Mouse (Mus musculus) lung, adult 2 months (tissue): Measurements from ENCODE around the gene Fam117b. TPM values are rescaled to one million over a fixed set of nuclear protein-coding genes. Genes with fewer than 3 reads are reported as not detected.
A peak's percentile ranks its signal among the peaks of the same experiment; 100 is the strongest.

Source experiments
- DNase-seq: peaks from one replicate; pipeline ENCODE4 v3.0.0; 2022
- H3K4me1 ChIP-seq: fragments of 200-500 bp; 2 replicates; pipeline ENCODE4 v1.6.1; 2011; ENCODE audit warnings: low read length; ENCODE audit not compliant: control insufficient read depth, insufficient read depth
- H3K4me3 ChIP-seq: fragments of 200-500 bp; replicated peaks from 2 replicates; pipeline ENCODE3; 2011; ENCODE audit warnings: low read depth, mild to moderate bottlenecking, control low read depth, low read length; ENCODE audit errors: extremely low read depth
- CTCF ChIP-seq: fragments of 200-500 bp; IDR thresholded peaks from 2 replicates; pipeline ENCODE4 v1.5.1; 2011; ENCODE audit warnings: mild to moderate bottlenecking, low read length, control low read depth; ENCODE audit not compliant: insufficient read depth
- POLR2A ChIP-seq: fragments of 200-500 bp; IDR thresholded peaks from 2 replicates; pipeline ENCODE4 v1.6.1; 2011; ENCODE audit warnings: low read depth, mild to moderate bottlenecking, control low read depth, low read length, borderline replicate concordance; ENCODE audit errors: extremely low read depth
- WGBS: fragments of 180-500 bp; shearing (Covaris S2); methylation state at CpG from one replicate; pipeline ENCODE4 v1.1.7; 2018; 5-methylcytosine and 5-hydroxymethylcytosine counted together
- polyA plus RNA-seq: library from polyadenylated mRNA; depleted of rRNA; stranded (reverse); fragments of >200 nt; gene quantifications from 2 replicates; pipeline ENCODE4 v1.2.3, GENCODE M21; 2012; rRNA removed

The Fam117b gene
- 18.8 and 28.6 TPM in 2 replicates for polyA plus RNA-seq

DNA sequence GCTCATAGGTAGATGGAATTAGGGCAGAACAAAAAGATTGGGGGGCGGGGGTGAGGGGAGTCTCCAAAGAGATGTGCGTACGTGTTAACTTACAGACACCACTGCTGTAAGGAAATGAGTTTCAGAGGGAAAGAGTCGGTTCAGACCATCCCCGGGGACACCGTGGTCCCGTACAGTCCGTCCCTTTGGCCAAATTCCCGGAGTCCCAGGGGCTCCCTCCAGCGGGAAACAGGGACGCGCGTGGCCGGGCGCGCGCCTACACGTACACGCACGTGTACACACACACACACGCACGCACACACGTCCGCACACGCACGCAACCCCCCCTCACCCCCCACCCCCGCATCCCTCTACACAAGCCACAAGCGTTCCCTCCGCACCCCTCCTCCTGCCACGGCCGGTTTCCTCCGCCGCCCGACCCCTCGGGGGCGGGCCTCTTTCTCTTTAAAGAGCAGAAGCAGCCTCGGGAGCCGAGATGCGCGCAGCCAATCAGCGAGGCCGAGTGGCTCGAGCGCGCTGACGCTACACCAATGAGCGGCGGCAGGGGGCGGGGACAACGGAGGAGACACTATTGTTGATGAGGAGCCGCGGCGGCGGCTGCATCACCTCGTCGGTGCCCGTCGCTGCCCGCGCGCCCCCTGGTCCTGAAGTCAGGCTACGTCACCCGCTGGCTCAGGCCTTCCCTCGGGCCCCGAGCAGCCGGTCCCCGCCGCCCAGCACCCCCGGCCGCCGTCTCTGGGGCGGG is at the start of gene Fam117b:
Gene Fam117b (plus strand): TSS at position 594 of the 745 bp plus-strand sequence.
- TF ChIP-seq CTCF = no peak
- peak; percentile 84 for TF ChIP-seq POLR2A
- peak; percentile 94 for DNase-seq
- H3K4me1 ChIP-seq = peaks cover 24% of the 10 kb centered on the region
- H3K4me3 ChIP-seq = peak within 1 kb of the TSS; percentile 83
- WGBS = under 1% methylated on average over 72 of the region's 72 CpGs

DNA sequence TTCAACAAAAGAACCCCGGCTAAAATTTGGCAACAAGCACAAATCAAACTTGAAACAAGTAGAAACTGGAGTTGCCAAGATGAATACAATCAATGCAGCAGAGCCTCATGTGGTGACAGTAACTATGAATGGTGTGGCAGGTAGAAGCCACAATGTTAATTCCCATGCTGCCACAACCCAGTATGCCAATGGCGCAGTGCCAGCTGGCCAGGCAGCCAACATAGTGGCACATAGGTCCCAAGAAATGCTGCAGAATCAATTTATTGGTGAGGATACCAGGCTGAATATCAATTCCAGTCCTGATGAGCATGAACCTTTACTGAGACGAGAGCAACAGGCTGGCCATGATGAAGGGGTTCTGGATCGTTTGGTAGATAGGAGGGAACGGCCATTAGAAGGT is 44.8 kb upstream of the Fam117b start:
- no peak for DNase-seq
- Histone ChIP-seq H3K4me3 (no peak overlapping the region), H3K4me1 (no peaks in the 10 kb centered on the region; the same call in 1 of the 2 replicates)
- 92% methylated on average over 5 of the region's 5 CpGs for WGBS
- TF ChIP-seq POLR2A (no peak), CTCF (no peak)

- Histone ChIP-seq H3K4me1 (no peaks in the 10 kb centered on the region; the same call in 1 of the 2 replicates), H3K4me3 (no peak overlapping the region)
- 80% methylated on average over 3 of the region's 3 CpGs for WGBS
- DNase-seq = no peak
- TF ChIP-seq POLR2A (no peak), CTCF (no peak)
Measured at GRCm38 (mm10) chr1:59874023-59874422, 38.8 kb upstream of the Fam117b start.

GRCm38 (mm10) chr1:59878098-59878497 is 34.7 kb upstream of the Fam117b start:
- H3K4me1 ChIP-seq = peaks cover 3% of the 10 kb centered on the region
- TF ChIP-seq CTCF (no peak), POLR2A (no peak)
- 82% methylated on average over 7 of the region's 7 CpGs for whole genome bisulfite sequencing
- DNase-seq = no peak
- no peak overlapping the region for H3K4me3 ChIP-seq

GRCm38 (mm10) chr1:59883349-59884134 is 29.3 kb upstream of the Fam117b start:
- peak; percentile 78 for DNase-seq
- TF ChIP-seq POLR2A (no peak), CTCF (peak; percentile 95)
- 34% methylated on average over 3 of the region's 3 CpGs for WGBS
- Histone ChIP-seq H3K4me1 (peaks cover 8% of the 10 kb centered on the region), H3K4me3 (no peak overlapping the region)

DNA sequence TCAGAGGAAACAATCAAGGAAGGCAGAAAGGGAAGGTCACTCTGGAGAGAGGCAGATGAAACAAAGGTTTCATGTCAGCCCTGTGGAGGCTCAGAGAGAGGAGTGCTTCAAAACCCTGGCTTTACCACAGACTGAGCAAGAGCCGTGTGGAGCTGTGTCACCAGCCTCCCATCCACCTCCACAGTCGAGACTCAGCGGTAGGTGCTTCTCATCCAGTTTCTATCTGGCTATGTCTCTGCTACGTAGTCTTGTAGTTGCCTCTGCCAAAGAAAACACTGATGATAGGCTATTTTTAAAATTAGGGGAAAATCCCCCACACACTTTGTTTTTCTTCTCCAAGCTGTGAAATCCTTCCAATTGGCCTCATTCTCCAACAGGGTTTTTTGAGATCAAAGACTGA is 25.9 kb upstream of the Fam117b start:
- TF ChIP-seq CTCF (no peak), POLR2A (no peak)
- no peak overlapping the region for H3K4me3 ChIP-seq
- peaks cover 8% of the 10 kb centered on the region for H3K4me1 ChIP-seq
- 35% methylated on average over 4 of the region's 4 CpGs for WGBS
- no peak for DNase-seq

DNA sequence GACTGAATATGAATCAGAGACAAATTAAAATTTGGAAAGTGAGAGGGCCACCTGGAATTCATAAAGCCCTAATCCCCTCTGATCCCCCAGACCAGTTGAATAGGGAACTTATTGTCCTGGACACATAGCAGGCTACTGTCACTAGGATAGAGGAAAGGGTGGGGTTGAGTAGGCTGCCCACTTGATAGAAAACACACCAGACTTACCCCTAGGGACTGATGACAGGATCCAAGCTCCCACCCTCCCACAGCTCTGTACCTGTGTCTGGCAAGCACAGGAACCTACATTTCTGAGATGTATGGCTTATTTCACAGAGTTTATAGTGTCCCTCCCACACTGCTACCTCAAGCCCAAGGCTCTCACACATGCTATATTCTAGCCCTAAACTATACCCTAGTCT is 24.8 kb upstream of the Fam117b start:
- TF ChIP-seq CTCF = no peak
- no peak for TF ChIP-seq POLR2A
- peaks cover 6% of the 10 kb centered on the region for H3K4me1 ChIP-seq
- DNase-seq = no peak
- H3K4me3 ChIP-seq = no peak overlapping the region

DNA sequence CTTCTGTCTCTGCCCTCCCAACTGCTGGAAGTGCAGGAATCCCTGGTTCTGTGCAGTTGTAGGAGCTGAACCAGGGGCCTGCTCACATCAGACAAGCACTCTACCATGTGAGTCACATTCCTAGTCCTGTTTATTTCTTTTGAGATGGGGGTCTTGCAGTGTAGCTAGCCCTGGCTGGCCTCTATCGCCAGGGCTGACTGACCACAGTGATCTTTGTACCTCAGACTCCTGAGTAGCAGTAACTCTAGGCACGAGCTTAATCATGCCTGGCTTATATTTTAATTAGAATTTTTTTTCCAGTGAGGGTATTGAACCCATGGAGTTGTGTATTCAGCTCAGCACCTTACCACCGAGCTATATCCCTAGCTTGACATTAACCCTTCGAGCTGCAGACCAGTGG is 21.6 kb upstream of the Fam117b start:
- no peak for DNase-seq
- peaks cover 6% of the 10 kb centered on the region for H3K4me1 ChIP-seq
- WGBS = 76% methylated on average over 4 of the region's 4 CpGs
- TF ChIP-seq POLR2A = no peak
- no peak for TF ChIP-seq CTCF
- H3K4me3 ChIP-seq = no peak overlapping the region

- H3K4me3 ChIP-seq = no peak overlapping the region
- TF ChIP-seq POLR2A (no peak), CTCF (no peak)
- WGBS = 89% methylated on average over 8 of the region's 8 CpGs
- H3K4me1 ChIP-seq = peaks cover 2% of the 10 kb centered on the region
- DNase-seq = no peak
Measured at GRCm38 (mm10) chr1:59892777-59893176, 20.0 kb upstream of the Fam117b start.

DNA sequence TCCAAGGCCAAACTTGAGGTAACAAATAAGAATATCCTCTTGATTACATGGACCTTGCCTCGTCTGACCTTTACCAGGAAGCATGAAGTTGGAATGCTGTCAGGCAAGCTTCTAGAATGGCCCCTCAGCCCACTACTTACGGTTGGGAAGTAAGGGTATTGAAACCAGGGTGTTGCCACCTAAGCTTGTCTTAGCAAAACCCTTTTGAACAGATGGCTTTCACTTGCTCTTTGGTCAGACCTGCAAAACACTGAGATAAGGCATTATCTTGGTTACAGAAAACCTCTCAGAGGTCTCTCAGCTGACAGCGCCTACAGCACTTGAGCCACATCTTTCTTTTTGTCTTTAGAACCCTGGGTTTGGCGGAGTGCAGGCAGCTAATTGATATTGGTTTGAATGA is 18.8 kb upstream of the Fam117b start:
- WGBS = 67% methylated on average over 4 of the region's 4 CpGs
- Histone ChIP-seq H3K4me3 (no peak overlapping the region), H3K4me1 (no peaks in the 10 kb centered on the region; the same call in 1 of the 2 replicates)
- no peak for DNase-seq
- TF ChIP-seq CTCF (no peak), POLR2A (no peak)
